Mouse (Mus musculus): ENCODE measurements around the gene Ift74.

The Ift74 gene

GRCm38 (mm10) chr4:94681181-94681580, 66.9 kb downstream of the Ift74 start:
- 0 out of 2 replicates have a peak, but pooled peaks have one; percentile 18 for TF ChIP-seq GATA4 (IDR thresholded peaks at IDR 0.05; ENCODE audit: insufficient replicate concordance, low read length)

GRCm38 (mm10) chr4:94682029-94682428, 67.7 kb downstream of the Ift74 start:
- TF ChIP-seq GATA4 (IDR thresholded peaks at IDR 0.05; ENCODE audit: insufficient replicate concordance, low read length): no peak

- TF ChIP-seq GATA4 (IDR thresholded peaks at IDR 0.05; ENCODE audit: insufficient replicate concordance, low read length): peak; percentile 82
These were observed 69.0 kb downstream of the Ift74 start for GRCm38 (mm10) chr4:94683305-94683704.

GRCm38 (mm10) chr4:94691078-94691477, 76.8 kb downstream of the Ift74 start:
- peak; percentile 88; the same call in 1 of the 2 replicates for TF ChIP-seq GATA4 (IDR thresholded peaks at IDR 0.05; ENCODE audit: insufficient replicate concordance, low read length)

GRCm38 (mm10) chr4:94692175-94692574, 77.9 kb downstream of the Ift74 start:
- no peak for TF ChIP-seq GATA4 (IDR thresholded peaks at IDR 0.05; ENCODE audit: insufficient replicate concordance, low read length)

GRCm38 (mm10) chr4:94696368-94696767, 82.1 kb downstream of the Ift74 start:
- TF ChIP-seq GATA4 (IDR thresholded peaks at IDR 0.05; ENCODE audit: insufficient replicate concordance, low read length): 0 out of 2 replicates have a peak, but pooled peaks have one; percentile 18

GRCm38 (mm10) chr4:94711002-94711401, 96.7 kb downstream of the Ift74 start:
- peak; percentile 43 for TF ChIP-seq GATA4 (IDR thresholded peaks at IDR 0.05; ENCODE audit: insufficient replicate concordance, low read length)

- TF ChIP-seq GATA4 (IDR thresholded peaks at IDR 0.05; ENCODE audit: insufficient replicate concordance, low read length): no peak
These were observed 97.1 kb downstream of the Ift74 start for GRCm38 (mm10) chr4:94711426-94711825.

- TF ChIP-seq GATA4 (IDR thresholded peaks at IDR 0.05; ENCODE audit: insufficient replicate concordance, low read length): no peak
These were observed 99.5 kb downstream of the Ift74 start for GRCm38 (mm10) chr4:94713741-94714140.

- 0 out of 2 replicates have a peak, but pooled peaks have one; percentile 24 for TF ChIP-seq GATA4 (IDR thresholded peaks at IDR 0.05; ENCODE audit: insufficient replicate concordance, low read length)
These were observed 100.9 kb downstream of the Ift74 start for GRCm38 (mm10) chr4:94715166-94715565.

- peak; percentile 87; the same call in 1 of the 2 replicates for TF ChIP-seq GATA4 (IDR thresholded peaks at IDR 0.05; ENCODE audit: insufficient replicate concordance, low read length)
These were observed 111.5 kb downstream of the Ift74 start for GRCm38 (mm10) chr4:94725799-94726198.

- no peak for TF ChIP-seq GATA4 (IDR thresholded peaks at IDR 0.05; ENCODE audit: insufficient replicate concordance, low read length)
These were observed 118.4 kb downstream of the Ift74 start for GRCm38 (mm10) chr4:94732721-94733120.

GRCm38 (mm10) chr4:94737326-94738295, 123.3 kb downstream of the Ift74 start:
- TF ChIP-seq GATA4 (IDR thresholded peaks at IDR 0.05; ENCODE audit: insufficient replicate concordance, low read length): no peak; the same call in 1 of the 2 replicates

- TF ChIP-seq GATA4 (IDR thresholded peaks at IDR 0.05; ENCODE audit: insufficient replicate concordance, low read length): peak; percentile 99
These were observed 124.8 kb downstream of the Ift74 start, which contains the start of gene Tek for GRCm38 (mm10) chr4:94738838-94739731. Gene Tek, plus strand, starts transcription at chr4:94739289.

- no peak; the same call in 1 of the 2 replicates for TF ChIP-seq GATA4 (IDR thresholded peaks at IDR 0.05; ENCODE audit: insufficient replicate concordance, low read length)
These were observed 127.5 kb downstream of the Ift74 start for GRCm38 (mm10) chr4:94741824-94742223.
